Mouse (Mus musculus): ENCODE measurements at regions not wholly inside any gene's neighbourhood (a gene's known extent, or its start where the extent isn't known, plus 50 kb on each side); places are given as distances from the start of the nearest gene placed in this dataset.

DNA sequence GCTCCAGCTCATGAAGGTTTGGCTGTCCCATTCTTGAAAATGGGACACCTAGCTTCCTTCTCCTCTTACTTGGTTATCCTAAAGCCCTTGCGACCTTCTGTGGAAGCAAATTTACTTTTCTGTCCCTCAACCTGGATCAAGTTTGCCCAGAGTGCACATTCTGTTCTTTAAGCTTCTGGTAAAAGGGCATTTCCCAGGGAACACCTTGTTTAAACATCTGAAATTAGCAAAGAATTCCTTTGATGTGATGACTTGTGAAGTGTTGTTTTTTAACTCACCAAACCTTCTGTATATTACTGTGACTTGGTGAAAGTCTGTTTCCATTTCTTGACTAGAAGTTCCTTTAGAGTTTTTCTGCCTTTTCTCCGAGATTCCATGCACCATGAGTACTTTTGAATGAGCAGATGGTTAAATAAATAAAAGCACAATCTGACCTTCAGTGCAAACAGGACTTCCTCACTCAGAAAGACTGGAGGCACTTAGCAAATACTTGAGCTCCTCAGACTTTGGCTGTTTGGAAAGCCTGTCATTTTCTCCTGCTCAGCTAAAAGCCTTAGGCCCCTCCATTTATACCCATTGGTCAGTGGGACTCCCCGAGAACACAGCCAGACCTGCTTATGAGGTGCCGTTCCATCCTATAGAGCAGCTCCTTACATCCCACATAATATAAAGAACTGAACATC lies 69.3 kb upstream of the Rprm start:
- DNase-seq (ENCODE audit: low spot score), result no peak

DNA sequence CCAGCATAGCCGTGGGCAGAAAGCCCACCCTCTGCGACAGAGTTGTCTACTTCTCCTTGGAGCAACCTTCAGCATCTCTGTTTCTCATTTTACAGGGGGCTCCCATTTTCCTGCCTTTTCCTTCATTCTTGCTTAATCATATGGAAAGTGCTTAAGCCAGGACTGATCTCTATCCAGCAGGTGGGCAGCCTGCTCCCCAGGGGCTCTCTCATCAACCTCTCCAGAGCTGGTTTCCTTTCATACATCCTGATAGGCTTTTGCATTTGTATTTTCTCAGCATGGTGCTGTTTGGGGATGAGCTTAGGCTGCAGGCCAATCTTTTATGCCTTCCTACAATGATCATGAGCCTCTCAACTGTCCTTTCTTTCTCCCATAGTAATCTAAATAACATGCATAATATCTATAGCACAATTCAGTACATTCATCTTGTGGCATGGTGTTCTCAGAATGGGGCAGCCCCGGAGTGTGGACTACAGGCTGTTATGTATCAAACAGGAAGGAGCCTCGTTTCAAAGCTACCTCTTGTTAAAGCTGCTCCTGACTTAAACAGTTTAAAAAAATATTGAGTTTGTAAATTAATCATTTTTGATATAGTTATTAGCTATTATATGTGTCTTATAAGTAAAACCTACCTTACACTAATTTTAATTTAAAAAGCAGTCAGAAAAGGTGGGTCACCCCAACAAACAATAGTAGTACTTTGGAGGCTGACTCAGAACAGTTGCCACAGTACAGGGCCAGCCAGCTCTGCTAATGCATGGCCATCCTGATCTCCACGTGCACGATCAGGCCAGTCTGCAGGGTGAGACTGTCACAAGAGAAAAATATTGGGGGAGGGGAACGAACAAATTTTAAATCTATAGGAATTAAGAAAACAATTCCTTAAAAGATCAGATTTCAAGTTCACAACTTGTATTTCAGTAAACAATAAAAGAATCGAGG lies 73.6 kb upstream of the Rprm start:
- no peak for DNase-seq (ENCODE audit: low spot score)

DNA sequence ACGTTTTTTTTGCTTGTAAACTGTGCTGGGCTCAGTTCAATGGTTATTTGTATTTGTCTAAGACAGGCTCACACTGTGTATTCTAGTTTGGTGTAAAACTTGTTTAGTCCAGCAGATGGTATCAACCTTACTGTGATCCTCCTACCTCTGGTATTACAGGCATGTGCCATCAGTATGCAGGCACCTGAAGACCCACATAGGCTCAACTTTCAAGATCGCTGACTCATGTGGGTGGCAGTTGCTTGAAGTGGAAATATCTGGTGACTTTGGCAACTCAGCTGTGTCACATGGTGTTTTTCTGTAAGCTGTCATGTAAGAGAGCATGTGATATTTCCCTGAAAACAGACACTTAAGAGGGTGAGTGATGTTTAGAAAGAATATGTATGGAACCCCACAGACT lies 92.2 kb upstream of the Rprm start:
- DNase-seq (ENCODE audit: low spot score), result no peak

GRCm38 (mm10) chr2:54190828-54191227 lies 105.5 kb upstream of the Rprm start:
- DNase-seq (ENCODE audit: low spot score), result no peak

- no peak for DNase-seq (ENCODE audit: low spot score)
These were observed 113.0 kb upstream of the Rprm start for GRCm38 (mm10) chr2:54198343-54198742.

GRCm38 (mm10) chr2:54215597-54215996 lies 130.2 kb upstream of the Rprm start:
- no peak for DNase-seq (ENCODE audit: low spot score)

DNA sequence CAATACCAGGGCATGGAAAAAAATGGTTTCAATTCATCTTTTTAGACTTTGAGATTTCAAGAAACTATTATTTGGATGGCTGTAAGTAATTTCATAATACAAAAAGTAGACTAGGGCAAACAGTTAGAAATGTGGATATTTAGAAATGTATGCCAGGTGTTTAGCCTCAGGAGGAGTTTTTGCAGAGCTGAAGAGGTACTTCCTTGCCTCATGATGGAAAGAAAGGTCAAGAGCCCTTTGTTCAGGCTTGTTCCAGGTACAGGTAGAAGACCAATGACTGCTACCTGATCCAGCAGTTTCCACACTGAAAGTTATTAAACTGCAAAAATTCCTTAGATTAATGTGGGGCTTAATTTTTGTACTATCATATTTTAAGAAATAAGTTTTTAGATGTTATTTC lies 143.3 kb upstream of the Rprm start:
- no peak for DNase-seq (ENCODE audit: low spot score)

GRCm38 (mm10) chr2:54229016-54229415 lies 143.7 kb upstream of the Rprm start:
- DNase-seq (ENCODE audit: low spot score), result peak; percentile 3

DNA sequence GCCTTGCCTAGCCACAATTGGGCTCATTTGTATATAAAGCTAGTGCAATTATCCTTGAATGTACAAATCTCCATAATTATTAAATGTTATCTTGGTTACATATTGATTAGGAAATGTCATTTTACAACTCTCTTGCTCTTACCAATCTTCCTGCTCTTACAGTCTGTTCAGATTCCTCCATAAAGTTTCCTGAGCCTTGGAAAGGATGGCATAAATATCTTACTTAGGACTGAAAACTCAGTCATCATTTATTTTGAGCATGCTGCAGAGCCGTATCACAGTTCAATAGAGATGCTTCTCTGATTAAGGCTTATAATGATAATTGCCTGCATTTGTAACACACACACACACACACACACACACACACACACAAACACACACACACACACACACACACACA lies 151.4 kb upstream of the Rprm start:
- DNase-seq (ENCODE audit: low spot score), result no peak

DNA sequence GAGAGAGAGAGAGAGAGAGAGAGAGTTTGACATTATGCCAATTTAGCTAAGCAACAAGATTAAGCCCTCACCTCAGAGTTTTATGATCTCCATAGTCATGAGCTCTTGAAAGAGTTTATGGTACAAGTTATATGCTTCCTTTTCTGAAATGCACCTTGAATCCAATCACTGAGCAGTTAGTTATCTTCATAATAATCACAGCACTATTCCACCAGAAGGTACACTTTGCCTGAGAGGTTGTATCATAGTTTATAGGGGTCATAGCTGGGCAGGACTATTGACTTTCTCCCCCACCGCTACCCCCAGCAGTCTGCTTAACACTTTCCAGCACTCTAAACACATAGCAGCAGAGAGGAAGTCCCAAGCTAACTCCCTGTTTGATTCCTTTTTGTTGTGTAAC lies 151.8 kb upstream of the Rprm start:
- DNase-seq (ENCODE audit: low spot score), result no peak

DNA sequence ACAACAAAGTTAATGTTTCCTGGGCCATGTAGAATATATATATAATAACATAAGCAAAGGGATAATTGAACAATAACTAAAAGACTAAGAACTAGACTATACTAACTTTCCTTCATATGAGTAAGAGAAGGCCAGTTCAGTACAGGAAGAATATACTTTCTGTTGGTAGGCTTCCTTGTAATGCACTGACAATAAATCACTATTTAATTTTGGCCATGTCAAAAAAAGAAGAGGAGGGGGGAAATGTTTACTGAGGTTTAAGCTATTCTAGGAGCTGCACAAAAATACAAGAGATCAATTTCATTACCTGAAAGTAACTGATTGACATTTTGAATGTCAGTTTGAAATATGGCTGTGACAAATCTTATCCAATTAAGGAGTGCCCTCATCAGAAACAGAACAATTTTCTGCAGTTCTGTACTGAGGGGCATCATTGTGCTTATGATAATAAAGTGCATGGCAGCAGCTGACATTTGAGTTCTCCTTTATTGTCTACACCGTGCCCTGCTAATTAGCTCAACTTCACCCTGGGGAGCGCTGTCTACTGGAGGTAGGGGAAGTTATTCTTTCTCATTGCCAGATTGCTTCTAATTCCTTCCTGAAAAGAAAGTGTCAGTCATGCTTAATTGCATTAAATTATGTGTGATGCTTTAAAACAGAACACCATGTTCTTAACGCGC lies 171.2 kb upstream of the Galnt13 start:
- no peak for DNase-seq (ENCODE audit: low spot score)

GRCm38 (mm10) chr2:54265453-54265823 lies 170.7 kb upstream of the Galnt13 start:
- DNase-seq (ENCODE audit: low spot score), result no peak

GRCm38 (mm10) chr2:54281966-54282365 lies 154.2 kb upstream of the Galnt13 start:
- DNase-seq (ENCODE audit: low spot score), result no peak

DNA sequence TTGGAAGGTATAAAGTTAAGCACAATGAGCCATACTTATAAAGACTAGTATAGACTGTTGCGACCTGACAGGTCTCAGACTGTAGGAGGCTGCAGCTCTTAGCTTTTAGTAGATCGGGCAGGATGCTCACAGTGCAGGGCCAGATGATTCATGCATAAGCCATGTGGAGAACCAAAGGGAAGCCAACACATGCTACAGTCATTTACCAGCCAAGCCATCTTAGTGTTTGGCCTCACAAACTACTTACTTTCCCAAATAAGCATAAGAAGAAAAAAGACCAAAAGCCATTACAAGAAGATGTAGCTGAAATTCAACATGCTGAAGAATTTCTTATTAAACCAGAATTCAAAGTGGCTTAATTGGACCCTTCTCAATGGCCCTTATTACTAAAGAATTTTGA lies 152.2 kb upstream of the Galnt13 start:
- no peak for DNase-seq (ENCODE audit: low spot score)

DNA sequence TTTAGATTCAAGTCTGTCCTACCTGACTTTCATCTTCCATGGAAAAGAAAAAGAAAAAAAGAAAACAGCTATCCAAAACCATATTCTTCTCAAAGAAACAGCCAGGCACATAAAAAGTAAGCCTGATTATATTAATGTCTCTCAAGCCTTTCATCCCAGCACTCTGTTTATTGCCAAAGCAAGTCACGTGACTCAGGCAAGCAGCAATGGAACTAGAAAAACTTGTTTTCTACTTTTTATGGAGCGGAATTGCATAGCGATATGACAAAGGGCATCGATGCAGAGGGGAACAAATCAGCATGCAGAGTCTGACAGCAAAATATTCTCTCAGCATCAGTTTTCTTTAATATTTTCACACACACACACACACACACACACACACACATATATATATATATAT lies 130.6 kb upstream of the Galnt13 start:
- no peak for DNase-seq (ENCODE audit: low spot score)

DNA sequence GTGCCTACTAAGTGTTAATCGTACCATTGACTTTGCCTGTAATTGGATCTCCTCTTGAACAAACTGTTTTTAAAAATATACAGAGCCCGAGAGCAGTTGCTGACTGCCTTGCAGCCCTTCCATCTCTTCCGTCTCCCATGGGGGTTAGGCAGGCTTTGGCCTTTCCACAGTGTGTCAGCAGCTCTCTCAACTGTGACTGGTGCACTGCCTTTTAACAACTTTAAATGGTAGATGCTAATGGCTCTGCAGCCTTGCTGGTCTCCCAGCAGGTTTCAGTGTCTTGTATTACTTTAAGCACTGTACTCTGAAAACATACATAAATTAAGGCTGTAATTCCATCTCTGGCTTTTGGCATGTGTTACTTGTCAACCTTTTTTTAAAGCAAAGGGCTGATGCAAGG lies 117.6 kb upstream of the Galnt13 start:
- no peak for DNase-seq (ENCODE audit: low spot score)

DNA sequence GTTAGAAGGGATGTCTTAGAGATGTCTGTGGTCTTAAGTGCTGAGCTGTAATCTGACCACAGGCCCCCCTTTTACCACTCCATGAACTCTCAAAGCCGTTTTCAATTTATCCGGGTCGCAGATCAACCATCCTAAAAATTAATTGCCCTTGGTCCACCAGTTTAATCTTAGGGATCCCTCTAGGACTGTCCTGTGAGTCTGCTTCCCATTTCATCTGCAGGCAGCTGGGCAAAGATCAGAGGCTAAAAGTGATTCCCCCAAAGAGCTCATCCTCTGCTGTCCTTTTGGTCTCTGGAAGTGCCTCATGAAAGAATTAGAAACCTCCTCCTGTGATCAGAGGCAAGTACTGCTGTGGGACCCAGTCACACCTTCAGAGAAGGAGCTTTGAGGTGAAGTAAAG lies 69.2 kb upstream of the Galnt13 start:
- no peak for DNase-seq (ENCODE audit: low spot score)

- no peak for DNase-seq (ENCODE audit: low spot score)
These were observed 56.8 kb upstream of the Galnt13 start for GRCm38 (mm10) chr2:54379279-54379678.

All from layer of hippocampus, adult 11-12 months (tissue).